Mouse (Mus musculus) bone marrow, adult 2 months (tissue): ENCODE measurements around the gene CN725425. TPM values are rescaled to one million over a fixed set of nuclear protein-coding genes. Genes with fewer than 3 reads are reported as not detected.
A peak's percentile ranks its signal among the peaks of the same experiment; 100 is the strongest.

Source experiments
- H3K27ac ChIP-seq: fragments of 200-500 bp; 2 replicates; pipeline ENCODE4 v1.5.1; 2012; ENCODE audit warnings: low read depth, mild to moderate bottlenecking, control low read depth, inconsistent platforms, low read length; ENCODE audit not compliant: control insufficient read depth, poor library complexity, insufficient read depth
- H3K4me1 ChIP-seq: fragments of 200-500 bp; 2 replicates; pipeline ENCODE4 v1.6.1; 2011; ENCODE audit warnings: low read length; ENCODE audit not compliant: control insufficient read depth, insufficient read depth
- H3K4me3 ChIP-seq: fragments of 200-500 bp; replicated peaks from 2 replicates; pipeline ENCODE3; 2011; ENCODE audit warnings: mild to moderate bottlenecking, low read depth, low read length, control low read depth; ENCODE audit not compliant: control insufficient read depth
- CTCF ChIP-seq: fragments of 200-500 bp; IDR thresholded peaks from 2 replicates; pipeline ENCODE4 v1.5.1; 2011; ENCODE audit warnings: low read length, control low read depth; ENCODE audit not compliant: control insufficient read depth, insufficient read depth
- POLR2A ChIP-seq: fragments of 200-500 bp; IDR thresholded peaks from 2 replicates; pipeline ENCODE4 v1.6.1; 2011; ENCODE audit warnings: low read depth, mild to moderate bottlenecking, control low read depth, low read length, borderline replicate concordance; ENCODE audit not compliant: control insufficient read depth
- WGBS: fragments of 180-500 bp; shearing (Covaris S2); methylation state at CpG from one replicate; pipeline ENCODE4 v1.1.7; 2018; 5-methylcytosine and 5-hydroxymethylcytosine counted together
- polyA plus RNA-seq: library from polyadenylated mRNA; stranded (reverse); fragments of >200 nt; gene quantifications from 2 replicates; pipeline ENCODE4 v1.2.4, GENCODE M21; 2011; ENCODE audit warnings: low replicate concordance; ENCODE audit not compliant: missing spikeins, insufficient read depth, insufficient read length

Gene CN725425
- polyA plus RNA-seq, 1 experiment = not detected

DNA sequence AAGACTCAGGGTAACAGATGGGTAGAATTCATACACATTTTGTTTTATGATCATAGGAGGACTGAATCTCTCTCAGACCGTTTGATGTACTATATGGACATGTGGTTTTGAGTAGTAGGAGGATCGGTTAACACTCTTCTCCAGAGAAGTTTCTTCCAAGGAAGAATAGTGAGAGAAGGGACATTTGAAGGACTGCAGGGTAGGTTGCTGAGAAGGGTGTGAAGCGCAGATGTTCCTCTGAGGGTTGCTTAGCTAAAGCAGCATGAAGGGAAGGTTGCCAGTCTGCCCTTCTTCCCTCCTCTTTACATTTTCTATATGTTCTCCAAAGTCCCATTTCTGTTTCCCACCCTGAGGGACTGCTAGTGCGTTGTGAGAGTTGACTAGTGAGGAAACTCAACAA is 28.0 kb upstream of the CN725425 start:
- Histone ChIP-seq H3K27ac (peak overlapping the region; percentile 12; the same call in 1 of the 2 replicates), H3K4me3 (no peak overlapping the region), H3K4me1 (peaks cover 4% of the 10 kb centered on the region)
- WGBS = 70% methylated on average over 4 of the region's 4 CpGs
- no peak for TF ChIP-seq CTCF
- no peak for TF ChIP-seq POLR2A

DNA sequence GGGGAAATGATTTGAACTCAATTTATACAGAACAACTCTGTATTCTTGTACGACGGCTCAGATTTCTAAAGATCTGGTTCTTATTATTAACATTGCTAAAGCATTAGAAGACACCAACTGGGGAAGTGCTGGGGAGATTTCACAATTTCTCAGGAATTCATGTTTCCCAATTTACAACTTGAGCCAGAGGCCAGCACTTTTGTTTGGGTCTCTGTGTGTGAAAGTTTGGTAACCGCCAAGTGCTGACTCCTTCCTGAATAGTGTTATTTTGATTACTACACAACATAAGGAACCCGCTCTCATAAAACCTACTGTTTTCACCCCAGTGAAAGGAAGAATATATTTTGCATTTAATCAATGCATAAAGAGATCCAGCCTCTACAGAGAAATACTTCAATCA is 27.1 kb upstream of the CN725425 start:
- WGBS = 49% methylated on average over 4 of the region's 4 CpGs
- TF ChIP-seq POLR2A = no peak
- no peak for TF ChIP-seq CTCF
- Histone ChIP-seq H3K27ac (peak overlapping the region; percentile 51; the same call in 1 of the 2 replicates), H3K4me3 (no peak overlapping the region), H3K4me1 (peaks cover 4% of the 10 kb centered on the region)

DNA sequence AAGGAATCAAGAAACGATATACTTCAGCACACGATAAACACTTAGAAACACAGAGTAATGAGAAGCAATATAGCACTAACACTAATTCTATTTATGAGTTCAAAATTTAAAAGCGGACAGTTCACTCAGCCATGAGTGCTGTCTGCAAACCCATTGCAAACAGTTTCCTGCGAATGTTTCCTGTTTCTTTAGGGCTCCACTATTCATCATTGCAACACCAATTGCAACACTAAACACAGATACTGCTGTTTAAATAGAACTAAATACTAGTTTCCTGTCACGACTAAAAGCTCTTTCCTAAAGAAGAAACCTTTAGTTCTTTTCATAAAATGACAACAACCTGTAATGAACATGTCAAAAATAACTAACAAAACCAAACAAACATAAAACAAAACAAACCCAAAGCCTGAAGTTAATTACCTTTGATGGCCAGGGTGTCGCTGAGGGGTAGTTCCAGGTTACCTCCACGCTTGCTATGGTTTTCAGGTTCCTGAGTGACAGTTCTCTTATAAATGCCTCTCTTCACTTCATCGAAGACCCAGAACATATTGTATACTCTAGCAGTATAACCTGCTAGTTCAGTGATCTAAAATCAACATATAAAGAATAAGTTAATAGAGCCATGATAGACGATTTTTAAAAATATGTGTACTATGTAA is 20.5 kb upstream of the CN725425 start:
- Histone ChIP-seq H3K27ac (no peak overlapping the region), H3K4me3 (no peak overlapping the region), H3K4me1 (peaks cover 2% of the 10 kb centered on the region)
- 14% methylated on average over 9 of the region's 9 CpGs for WGBS
- no peak for TF ChIP-seq POLR2A
- TF ChIP-seq CTCF = no peak

DNA sequence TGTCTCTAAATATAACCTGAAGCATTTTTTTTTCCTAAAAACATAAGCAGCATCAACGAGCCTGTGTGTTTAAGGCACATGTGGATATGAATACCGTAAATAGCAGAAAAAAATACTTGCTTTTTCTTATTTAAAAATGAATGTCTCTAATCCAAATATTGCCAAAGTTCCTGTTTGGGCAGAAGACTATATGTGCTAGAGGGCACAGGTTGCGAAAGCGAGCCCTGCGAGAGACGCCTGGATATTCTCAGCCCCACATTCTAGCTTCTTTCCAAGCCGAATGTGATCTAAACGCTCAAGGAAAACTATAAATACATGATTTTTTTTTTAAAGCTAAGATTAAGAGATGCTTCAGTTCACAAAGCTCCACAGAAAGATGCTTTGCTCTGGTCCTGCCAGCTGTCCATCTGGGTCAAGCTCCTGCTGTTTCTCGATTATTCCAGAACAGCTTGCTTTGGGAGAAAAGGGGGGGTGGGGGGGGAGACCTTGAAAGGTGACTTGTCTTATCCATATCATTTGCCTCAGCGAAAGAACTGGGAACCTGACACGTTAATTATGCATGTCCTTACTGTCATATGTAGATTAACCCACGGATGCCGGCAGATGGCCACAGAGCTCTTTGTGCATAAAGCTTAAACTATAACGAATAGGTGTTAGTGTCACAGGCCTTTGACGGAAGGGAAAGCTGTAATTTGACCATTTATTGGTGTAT is 19.2 kb upstream of the CN725425 start:
- TF ChIP-seq POLR2A (no peak), CTCF (no peak)
- peaks cover 2% of the 10 kb centered on the region for H3K4me1 ChIP-seq
- no peak overlapping the region for H3K4me3 ChIP-seq
- WGBS = 50% methylated on average over 15 of the region's 15 CpGs
- H3K27ac ChIP-seq = no peak overlapping the region

DNA sequence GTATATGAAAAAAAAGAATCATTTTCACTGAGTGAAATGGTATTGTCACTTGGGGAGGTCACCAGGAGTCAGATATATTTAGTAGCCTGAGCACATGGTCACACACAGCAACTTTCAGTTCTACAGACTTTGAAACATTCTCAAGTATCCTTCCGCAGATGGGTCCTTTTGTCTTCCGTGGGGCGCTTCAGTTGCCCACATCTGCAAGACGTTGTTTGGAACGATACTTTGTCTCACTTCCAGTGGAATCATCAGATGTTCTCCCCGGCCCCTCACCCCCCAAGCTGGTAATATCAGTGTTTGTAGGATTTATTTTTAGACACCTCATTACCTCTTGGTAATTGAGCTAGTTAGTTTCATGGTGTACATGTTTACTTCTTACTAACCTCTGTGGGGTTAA is 12.9 kb upstream of the CN725425 start:
- Histone ChIP-seq H3K4me3 (no peak overlapping the region), H3K4me1 (no peaks in the 10 kb centered on the region; the same call in 1 of the 2 replicates), H3K27ac (no peak overlapping the region)
- 86% methylated on average over 6 of the region's 6 CpGs for WGBS
- TF ChIP-seq POLR2A = no peak
- no peak for TF ChIP-seq CTCF

DNA sequence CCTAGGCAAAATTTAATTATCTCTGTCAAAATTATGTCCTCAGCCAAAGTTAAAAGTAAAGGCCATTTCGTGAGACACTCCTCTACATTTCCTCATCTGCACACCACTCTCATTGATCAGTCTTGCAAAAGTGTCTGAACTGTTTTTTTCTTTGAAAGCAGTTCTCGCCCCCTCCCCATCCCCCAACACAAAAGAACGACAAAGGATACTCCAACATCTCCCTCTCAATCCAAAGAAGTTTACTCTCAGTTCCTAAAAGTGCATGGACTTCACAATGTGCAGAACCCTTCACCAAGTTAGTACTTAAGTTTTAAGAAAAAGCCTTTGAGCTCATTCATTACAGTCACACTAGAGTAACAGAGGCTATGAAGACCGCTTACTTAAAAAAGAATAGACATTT is 9.3 kb upstream of the CN725425 start:
- WGBS = 45% methylated on average over 4 of the region's 4 CpGs
- no peak for TF ChIP-seq CTCF
- TF ChIP-seq POLR2A = no peak
- Histone ChIP-seq H3K4me3 (peak overlapping the region; percentile 49), H3K4me1 (no peaks in the 10 kb centered on the region), H3K27ac (no peak overlapping the region)

DNA sequence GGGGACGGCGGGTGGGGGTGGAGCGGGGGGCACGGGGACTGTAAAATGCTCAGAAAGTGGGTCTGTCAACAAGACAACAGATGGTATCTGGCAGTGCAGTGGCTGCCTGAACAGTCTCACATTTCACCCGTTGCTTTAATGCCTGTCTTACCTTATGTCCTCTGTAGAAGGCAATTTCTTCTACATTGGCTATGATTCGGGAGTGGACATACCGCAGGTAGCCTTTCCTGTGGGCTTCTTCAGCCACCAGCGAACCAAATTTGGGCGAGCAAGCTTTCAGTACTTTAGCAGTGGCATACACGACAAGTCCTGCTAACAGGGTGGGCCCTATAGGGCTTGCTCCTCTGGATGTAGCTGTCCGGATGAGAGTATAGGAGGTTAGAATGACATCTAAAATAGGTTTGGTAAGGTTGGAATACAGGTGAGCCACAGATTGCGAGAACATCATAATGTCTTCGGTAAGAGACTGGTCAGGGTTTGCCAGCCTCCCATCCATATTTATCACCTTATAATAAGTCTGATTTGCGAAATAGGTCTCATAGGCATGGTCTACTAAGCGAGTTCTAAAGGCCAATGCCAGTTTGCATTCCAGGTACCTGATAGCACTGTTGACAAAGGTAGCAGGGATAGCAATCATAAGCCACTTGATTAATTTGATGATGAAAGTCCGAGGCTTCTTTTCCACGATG is 8.6 kb upstream of the CN725425 start:
- 43% methylated on average over 17 of the region's 17 CpGs for WGBS
- Histone ChIP-seq H3K4me1 (no peaks in the 10 kb centered on the region), H3K4me3 (peak overlapping the region; percentile 74), H3K27ac (peak overlapping the region; percentile 82; the same call in 1 of the 2 replicates)
- no peak for TF ChIP-seq CTCF
- TF ChIP-seq POLR2A = no peak

DNA sequence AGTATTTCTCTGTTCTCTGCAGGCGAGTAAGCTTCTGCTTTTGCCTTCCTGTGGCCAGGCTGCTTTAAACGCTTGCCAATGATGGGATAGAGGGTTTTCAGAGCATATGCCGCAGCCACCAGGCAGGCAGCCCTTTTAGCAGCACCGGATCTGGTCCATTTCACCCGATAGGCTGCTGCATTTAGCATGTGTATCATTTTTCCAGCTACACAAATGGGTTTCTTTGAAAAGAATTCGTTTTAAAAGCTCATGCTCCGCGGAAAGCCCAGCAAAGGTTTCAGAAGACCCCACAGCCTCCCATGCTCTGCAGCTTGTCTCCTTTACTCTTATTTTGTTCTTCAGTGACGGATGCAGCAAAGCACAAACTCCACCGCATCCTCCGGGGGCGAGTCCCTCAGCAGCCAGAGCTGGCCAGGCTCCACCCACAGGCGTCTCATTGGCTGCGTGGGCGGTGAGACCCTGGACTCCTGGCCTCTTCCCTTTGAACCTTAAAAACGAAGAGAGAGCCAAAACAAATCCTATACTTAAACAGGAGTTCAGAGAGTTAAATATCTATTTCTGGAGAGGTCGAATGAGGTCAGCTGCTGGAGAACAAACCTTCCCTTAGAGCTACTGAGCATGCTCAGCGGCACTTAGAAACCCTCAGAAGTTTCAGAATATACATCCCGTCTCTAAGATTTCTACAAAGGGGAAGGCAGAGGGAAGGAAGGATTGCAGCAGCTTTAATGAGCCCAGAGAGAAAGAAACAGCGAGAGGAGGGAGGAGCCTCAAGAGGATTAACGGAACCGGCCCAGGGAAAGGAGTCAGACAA is 7.7 kb upstream of the CN725425 start, which contains the start of gene Abcd2:
Abcd2 (minus strand) TSS at position 388 of the 811 bp plus-strand sequence.
- under 1% methylated on average over 22 of the region's 22 CpGs for WGBS
- Histone ChIP-seq H3K4me1 (no peaks in the 10 kb centered on the region), H3K4me3 (peak within 1 kb of the TSS; percentile 74), H3K27ac (peak within 1 kb of the TSS; percentile 82)
- no peak for TF ChIP-seq CTCF
